Mouse (Mus musculus): ENCODE measurements around the gene Gsg1l. TPM values are rescaled to one million over a fixed set of nuclear protein-coding genes. Genes with fewer than 3 reads are reported as not detected.

Gsg1l gene
- 10.3 and 10.5 TPM in 2 replicates for polyA plus RNA-seq (2015; fragmentation: Nextera tagmentation; extraction: Ambion mirVana)

DNA sequence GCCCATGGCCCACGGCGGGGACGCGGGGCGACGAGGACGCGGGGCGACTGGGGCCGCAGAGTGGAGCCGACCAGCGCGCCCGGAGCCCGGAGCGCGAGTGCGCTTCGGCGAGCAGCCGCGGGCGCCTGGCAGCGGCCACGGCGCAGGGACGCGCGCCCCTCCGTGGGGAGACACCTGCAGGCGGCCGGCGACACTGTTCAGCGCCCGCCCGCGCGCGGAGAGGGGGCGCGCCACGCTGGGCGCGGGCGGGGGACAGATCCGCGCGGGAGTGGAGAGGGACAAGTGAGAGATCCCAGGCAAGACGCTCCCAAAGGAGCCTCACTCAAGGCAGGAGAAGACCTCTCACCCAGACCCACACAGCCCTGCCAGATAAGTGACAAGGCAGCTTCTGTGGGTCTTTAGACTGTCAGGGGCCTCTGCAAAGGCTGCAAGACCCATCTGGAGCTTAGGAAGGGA is at the start of gene Gsg1l:
Gsg1l (minus strand) TSS at position 126 of the 456 bp plus-strand sequence.
- no peaks in the 10 kb centered on the region for H3K9me3 ChIP-seq
- peaks cover 38% of the 10 kb centered on the region for H3K4me1 ChIP-seq
- peak within 1 kb of the TSS; percentile 60 for H3K4me3 ChIP-seq
- WGBS, result under 1% methylated on average over 48 of the region's 49 CpGs
- peak within 1 kb of the TSS; percentile 22 for H3K27ac ChIP-seq
- peak within 1 kb of the TSS; percentile 90 for H3K4me2 ChIP-seq
- ATAC-seq (replicated peaks), result peak; percentile 70
- no peaks in the 10 kb centered on the region for H3K36me3 ChIP-seq (replicated peaks)
- H3K27me3 ChIP-seq (replicated peaks), result peaks cover 30% of the 10 kb centered on the region; the same call in 1 of the 2 replicates
- H3K9ac ChIP-seq, result peak within 1 kb of the TSS; percentile 40

DNA sequence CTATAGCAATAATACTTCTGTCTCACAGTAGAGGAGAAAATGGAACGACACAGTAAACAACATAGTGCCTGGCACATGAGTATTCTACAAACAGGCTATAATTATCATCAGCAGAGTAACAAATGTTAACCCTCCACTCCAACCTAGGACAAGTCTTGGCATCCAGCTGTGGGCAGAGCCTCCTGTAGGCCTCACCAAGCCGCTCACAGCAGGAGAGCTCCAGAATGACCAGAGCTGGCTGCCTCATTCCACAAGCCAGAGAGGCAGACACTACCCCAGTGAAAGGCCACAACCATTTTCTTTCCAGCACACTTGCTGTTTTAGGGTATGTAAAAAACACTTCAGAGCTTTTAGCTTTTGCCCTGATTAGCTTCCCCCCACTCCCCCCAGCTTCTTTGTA is 45.5 kb upstream of the Gsg1l start:
- Histone ChIP-seq H3K9ac (no peak overlapping the region), H3K36me3 (replicated peaks) (peaks cover 20% of the 10 kb centered on the region), H3K27me3 (replicated peaks) (no peaks in the 10 kb centered on the region), H3K4me1 (no peaks in the 10 kb centered on the region), H3K4me3 (no peak overlapping the region), H3K9me3 (no peaks in the 10 kb centered on the region), H3K4me2 (no peak overlapping the region), H3K27ac (no peak overlapping the region)
- no peak for ATAC-seq (replicated peaks)
- 89% methylated on average over 2 of the region's 2 CpGs for WGBS

DNA sequence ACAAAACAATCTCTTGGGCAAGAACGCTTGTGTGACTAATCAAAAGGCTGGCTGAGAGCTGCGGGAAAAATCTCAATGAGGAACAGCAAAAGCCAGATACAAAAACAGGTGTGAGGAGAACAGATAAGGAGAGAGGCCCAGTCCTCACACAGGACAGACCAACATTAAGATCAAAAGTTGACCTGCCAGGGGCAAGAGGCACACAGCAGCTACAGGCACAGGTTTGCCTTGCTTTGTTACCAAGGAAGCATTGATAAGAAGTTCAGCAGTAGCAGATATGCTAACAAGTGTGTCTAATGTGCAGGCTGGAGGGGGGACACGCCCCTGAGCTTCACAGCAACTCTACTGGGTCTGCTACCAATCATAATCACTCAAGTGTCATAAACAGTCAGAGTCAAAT is 44.3 kb upstream of the Gsg1l start:
- no peaks in the 10 kb centered on the region for H3K9me3 ChIP-seq
- H3K36me3 ChIP-seq (replicated peaks), result peaks cover 26% of the 10 kb centered on the region
- WGBS, result 79% methylated on average over 3 of the region's 3 CpGs
- no peaks in the 10 kb centered on the region for H3K4me1 ChIP-seq
- H3K4me3 ChIP-seq, result no peak overlapping the region
- H3K27ac ChIP-seq, result no peak overlapping the region
- H3K27me3 ChIP-seq (replicated peaks), result no peaks in the 10 kb centered on the region
- H3K9ac ChIP-seq, result no peak overlapping the region
- ATAC-seq (replicated peaks), result no peak
- H3K4me2 ChIP-seq, result no peak overlapping the region

DNA sequence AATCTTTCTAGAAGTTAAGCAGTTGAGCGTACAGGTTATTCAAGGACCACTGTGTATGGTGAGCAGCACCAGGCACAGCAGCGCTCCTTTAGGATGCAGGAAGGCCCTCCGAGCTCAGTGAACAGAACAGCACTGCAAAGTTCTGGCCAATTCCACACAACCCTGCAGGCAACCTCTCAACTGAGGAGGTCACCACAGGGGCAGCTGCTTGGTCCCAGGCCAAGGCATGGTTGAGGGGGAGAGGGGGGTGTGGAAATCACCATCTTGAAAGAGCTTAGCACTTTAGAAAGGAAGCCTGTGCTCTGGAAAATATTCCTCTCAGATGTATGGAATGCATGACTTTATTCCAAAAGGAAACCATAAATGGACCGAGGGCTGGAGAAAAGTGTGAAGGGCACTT is 39.3 kb upstream of the Gsg1l start:
- Histone ChIP-seq H3K4me2 (no peak overlapping the region), H3K36me3 (replicated peaks) (peaks cover 24% of the 10 kb centered on the region), H3K4me1 (no peaks in the 10 kb centered on the region), H3K9me3 (no peaks in the 10 kb centered on the region), H3K9ac (no peak overlapping the region), H3K27me3 (replicated peaks) (no peaks in the 10 kb centered on the region), H3K27ac (no peak overlapping the region), H3K4me3 (no peak overlapping the region)
- 90% methylated on average over 4 of the region's 4 CpGs for WGBS
- ATAC-seq (replicated peaks), result no peak

DNA sequence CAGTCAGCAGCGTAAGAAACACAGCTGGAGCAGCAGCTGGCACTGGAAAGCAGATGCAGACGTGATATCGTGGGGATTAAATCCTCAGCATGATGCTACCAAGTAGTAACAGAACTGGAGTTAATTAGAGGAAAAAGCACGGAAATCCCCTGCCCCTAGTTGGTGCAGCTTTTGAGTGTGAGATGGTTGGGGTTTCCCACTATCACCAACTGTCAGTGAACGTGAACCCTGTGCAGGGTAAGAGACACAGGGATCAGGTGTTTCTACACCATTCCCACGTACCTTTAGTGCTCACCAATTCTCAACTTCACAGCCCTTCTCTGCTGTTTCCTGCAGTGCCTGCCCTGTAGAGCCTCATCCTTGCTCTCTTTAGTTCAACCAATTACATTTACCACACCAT is 37.6 kb upstream of the Gsg1l start:
- peaks cover 34% of the 10 kb centered on the region for H3K36me3 ChIP-seq (replicated peaks)

DNA sequence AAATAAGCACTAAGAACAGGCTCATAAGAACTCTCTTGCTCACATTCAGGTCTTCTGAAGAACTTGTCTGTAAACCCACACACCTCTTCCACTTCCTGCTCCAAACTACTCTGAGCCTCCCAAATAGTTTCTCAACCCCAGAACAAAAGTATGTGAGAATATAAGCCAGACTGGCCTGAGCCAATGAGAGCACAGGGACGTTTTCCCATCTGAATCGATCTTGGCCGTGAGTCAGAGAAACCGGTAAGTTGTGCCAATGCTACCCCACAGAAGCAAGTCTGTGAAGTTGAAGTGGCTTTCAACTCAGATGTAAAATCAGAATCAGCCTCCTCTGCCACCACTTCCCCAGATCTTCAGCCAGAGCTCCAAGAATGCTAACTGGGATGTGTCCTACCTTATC is 31.1 kb upstream of the Gsg1l start:
- Histone ChIP-seq H3K4me3 (no peak overlapping the region), H3K4me1 (no peaks in the 10 kb centered on the region), H3K27me3 (replicated peaks) (no peaks in the 10 kb centered on the region), H3K9ac (no peak overlapping the region), H3K4me2 (no peak overlapping the region), H3K36me3 (replicated peaks) (peaks cover 48% of the 10 kb centered on the region), H3K9me3 (no peaks in the 10 kb centered on the region), H3K27ac (no peak overlapping the region)
- no peak for ATAC-seq (replicated peaks)
- WGBS, result 85% methylated on average over 4 of the region's 4 CpGs

More for the DNA sequence above, 37.6 kb upstream of the Gsg1l start:
- WGBS, result 56% methylated on average over 6 of the region's 6 CpGs
- no peak overlapping the region for H3K9ac ChIP-seq
- no peak for ATAC-seq (replicated peaks)
- no peaks in the 10 kb centered on the region for H3K4me1 ChIP-seq
- no peaks in the 10 kb centered on the region for H3K27me3 ChIP-seq (replicated peaks)
- H3K27ac ChIP-seq, result no peak overlapping the region
- H3K4me3 ChIP-seq, result no peak overlapping the region
- H3K9me3 ChIP-seq, result no peaks in the 10 kb centered on the region
- no peak overlapping the region for H3K4me2 ChIP-seq

DNA sequence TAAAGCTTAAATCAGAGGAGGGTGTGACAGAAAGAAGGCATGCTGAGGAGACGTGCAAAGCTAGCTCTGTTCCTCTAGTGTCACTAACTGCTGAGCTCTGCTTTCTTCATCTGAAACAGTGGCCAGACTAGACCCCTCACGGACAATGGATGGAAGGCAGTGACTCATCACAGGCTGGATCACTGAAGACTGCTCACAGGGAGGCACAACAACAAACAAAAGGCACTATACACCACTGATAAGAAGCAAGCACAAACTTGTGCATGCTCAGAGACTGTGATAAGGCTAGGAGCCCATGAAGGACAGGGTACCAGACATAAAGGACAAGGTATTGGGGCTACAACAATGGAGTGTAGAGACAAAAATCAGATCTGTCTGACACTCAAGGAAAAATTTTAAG is 29.0 kb upstream of the Gsg1l start:
- Histone ChIP-seq H3K9ac (no peak overlapping the region), H3K4me3 (no peak overlapping the region), H3K36me3 (replicated peaks) (peaks cover 69% of the 10 kb centered on the region), H3K27ac (no peak overlapping the region), H3K27me3 (replicated peaks) (no peaks in the 10 kb centered on the region), H3K9me3 (no peaks in the 10 kb centered on the region), H3K4me2 (no peak overlapping the region), H3K4me1 (no peaks in the 10 kb centered on the region)
- whole genome bisulfite sequencing, result 80% methylated on average over 2 of the region's 2 CpGs
- ATAC-seq (replicated peaks), result no peak

DNA sequence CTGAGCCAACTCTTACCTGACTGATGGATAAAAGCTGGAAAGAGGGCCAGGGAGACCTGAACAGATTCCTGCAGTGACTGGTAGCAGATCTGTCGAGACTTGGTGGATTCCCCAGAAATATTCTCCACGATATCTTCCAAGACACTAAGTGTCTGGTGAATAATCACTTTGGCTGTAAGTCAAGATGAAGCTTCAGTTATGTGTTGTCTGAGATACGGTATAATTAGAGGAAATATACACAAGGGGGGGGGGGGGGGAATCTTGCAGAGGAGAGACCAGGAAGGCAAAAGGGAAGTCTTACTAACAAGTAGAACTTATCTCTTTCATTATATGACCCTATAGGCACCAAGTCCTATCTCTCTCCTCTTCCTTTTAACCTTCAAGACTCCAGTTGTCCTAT is 27.7 kb upstream of the Gsg1l start:
- Histone ChIP-seq H3K9me3 (no peaks in the 10 kb centered on the region), H3K36me3 (replicated peaks) (peaks cover 59% of the 10 kb centered on the region), H3K4me2 (no peak overlapping the region), H3K27ac (no peak overlapping the region), H3K4me3 (no peak overlapping the region), H3K27me3 (replicated peaks) (no peaks in the 10 kb centered on the region), H3K9ac (no peak overlapping the region), H3K4me1 (no peaks in the 10 kb centered on the region)
- ATAC-seq (replicated peaks), result no peak
- WGBS, result 90% methylated on average over 3 of the region's 3 CpGs

DNA sequence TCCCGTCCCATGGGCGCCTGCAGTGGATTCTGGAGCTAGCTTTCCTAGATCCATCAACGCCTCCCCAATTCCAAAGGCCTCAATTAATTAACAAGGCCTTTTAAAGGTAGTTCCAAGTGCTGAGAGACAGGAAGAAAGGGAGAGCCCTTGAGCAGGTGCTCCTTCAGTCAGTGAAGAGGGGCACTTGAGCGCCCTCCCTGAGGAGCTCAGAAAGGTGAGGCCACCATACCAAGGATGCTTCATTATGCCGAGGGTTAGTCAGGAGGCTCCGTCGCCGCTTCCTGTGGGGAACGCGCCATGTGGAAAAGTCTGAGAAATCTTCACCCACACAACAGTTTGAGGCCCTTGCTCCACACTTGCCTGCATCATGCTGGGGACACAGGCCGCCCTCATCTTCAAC is 18.2 kb upstream of the Gsg1l start:
- no peak overlapping the region for H3K4me2 ChIP-seq
- no peak for ATAC-seq (replicated peaks)
- no peaks in the 10 kb centered on the region for H3K9me3 ChIP-seq

DNA sequence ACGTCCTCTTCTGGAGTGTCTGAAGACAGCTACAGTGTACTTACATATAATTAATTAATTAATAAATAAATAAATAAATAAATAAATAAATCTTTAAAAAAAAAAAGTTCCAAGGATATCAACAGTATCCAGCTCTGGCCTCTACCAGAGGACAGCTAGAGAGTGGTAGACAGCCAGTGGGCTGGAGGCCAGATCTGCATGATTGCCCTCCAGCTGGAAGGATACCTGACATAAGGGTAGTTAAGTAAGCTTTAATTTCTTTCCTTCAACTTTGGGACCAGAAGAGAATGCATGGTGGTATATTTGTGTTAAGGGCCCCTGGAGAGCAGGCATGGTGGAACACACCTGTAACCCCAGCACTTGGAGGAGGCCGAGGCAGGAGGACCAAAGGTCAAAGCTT is 17.6 kb upstream of the Gsg1l start:
- H3K9me3 ChIP-seq, result no peaks in the 10 kb centered on the region
- H3K27me3 ChIP-seq (replicated peaks), result no peaks in the 10 kb centered on the region
- no peak overlapping the region for H3K9ac ChIP-seq
- no peak overlapping the region for H3K4me2 ChIP-seq
- H3K27ac ChIP-seq, result no peak overlapping the region
- WGBS, result 89% methylated on average over 2 of the region's 2 CpGs
- no peak overlapping the region for H3K4me3 ChIP-seq
- H3K36me3 ChIP-seq (replicated peaks), result peaks cover 37% of the 10 kb centered on the region
- ATAC-seq (replicated peaks), result no peak
- H3K4me1 ChIP-seq, result no peaks in the 10 kb centered on the region

More for the DNA sequence above, 18.2 kb upstream of the Gsg1l start:
- Histone ChIP-seq H3K4me1 (no peaks in the 10 kb centered on the region), H3K27ac (no peak overlapping the region), H3K4me3 (no peak overlapping the region), H3K27me3 (replicated peaks) (no peaks in the 10 kb centered on the region), H3K9ac (no peak overlapping the region), H3K36me3 (replicated peaks) (peaks cover 38% of the 10 kb centered on the region)
- WGBS, result 97% methylated on average over 11 of the region's 11 CpGs

DNA sequence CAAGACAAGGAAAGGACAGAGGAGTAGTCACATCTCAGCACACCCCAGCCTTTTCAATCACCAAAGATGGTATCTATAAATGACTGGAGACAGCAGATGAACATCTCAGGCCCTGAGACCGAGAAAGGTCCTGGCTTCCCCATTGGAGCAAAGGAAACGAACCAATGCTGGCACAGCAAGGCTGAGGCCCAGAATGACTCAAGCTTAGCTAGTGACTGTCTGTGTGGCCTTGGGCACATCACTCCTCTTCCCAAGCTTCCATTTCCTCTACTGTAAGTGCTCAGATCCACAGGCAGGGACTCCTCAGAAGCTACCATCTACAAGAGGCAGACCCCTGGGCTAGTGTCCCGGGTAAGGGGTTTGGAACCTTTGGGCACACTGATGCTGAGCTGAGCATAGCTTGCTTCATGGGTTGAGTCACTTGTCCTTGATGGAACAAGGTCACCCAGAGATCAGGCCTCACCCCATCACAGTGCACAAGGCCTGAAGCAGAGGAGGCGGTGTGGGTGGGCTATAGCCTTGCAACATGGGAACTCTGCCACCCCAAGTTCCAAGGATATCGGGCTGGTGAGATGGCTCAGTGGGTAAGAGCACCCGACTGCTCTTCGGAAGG is 17.1 kb upstream of the Gsg1l start:
- Histone ChIP-seq H3K4me2 (no peak overlapping the region), H3K9me3 (no peaks in the 10 kb centered on the region), H3K4me1 (no peaks in the 10 kb centered on the region), H3K27me3 (replicated peaks) (no peaks in the 10 kb centered on the region), H3K27ac (no peak overlapping the region), H3K36me3 (replicated peaks) (peaks cover 32% of the 10 kb centered on the region), H3K9ac (no peak overlapping the region), H3K4me3 (no peak overlapping the region)
- 97% methylated on average over 7 of the region's 7 CpGs for WGBS
- no peak for ATAC-seq (replicated peaks)

DNA sequence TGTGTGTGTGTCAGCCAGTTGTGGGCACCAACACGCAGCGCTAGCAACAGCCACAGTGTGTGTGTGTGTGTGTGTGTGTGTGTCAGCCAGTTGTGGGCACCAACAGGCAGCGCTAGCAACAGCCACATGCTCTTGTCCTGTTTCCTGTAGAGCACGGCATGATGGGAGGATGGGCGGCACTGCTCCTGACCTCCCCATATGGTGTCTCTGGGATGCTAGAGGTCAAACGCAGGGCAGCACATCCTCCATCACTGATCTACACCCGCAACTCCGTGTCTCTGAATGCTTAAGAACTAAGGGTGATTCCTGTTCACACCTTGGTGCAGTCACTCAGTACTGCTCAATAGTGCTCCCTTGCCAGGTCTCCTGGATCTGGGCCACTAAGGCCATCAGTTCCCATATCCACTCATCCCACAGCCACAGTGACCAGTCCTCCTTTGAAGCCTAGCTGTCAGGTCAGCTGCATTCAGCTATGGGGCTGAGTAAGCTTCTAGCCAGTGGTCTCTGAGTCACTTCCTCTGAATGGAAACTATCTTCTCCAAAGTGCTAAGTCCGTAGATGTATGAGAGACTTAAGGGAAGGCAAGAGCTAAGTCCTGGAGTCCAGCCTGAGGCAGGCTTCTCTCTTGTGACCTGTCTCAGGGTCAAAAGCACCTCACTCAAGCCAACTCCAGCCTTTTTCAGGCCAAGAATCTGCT is 15.2 kb upstream of the Gsg1l start:
- Histone ChIP-seq H3K9ac (no peak overlapping the region), H3K4me3 (no peak overlapping the region), H3K4me1 (no peaks in the 10 kb centered on the region), H3K27me3 (replicated peaks) (no peaks in the 10 kb centered on the region), H3K9me3 (no peaks in the 10 kb centered on the region), H3K4me2 (no peak overlapping the region), H3K27ac (no peak overlapping the region), H3K36me3 (replicated peaks) (peaks cover 26% of the 10 kb centered on the region)
- no peak for ATAC-seq (replicated peaks)
- 90% methylated on average over 7 of the region's 9 CpGs for WGBS

DNA sequence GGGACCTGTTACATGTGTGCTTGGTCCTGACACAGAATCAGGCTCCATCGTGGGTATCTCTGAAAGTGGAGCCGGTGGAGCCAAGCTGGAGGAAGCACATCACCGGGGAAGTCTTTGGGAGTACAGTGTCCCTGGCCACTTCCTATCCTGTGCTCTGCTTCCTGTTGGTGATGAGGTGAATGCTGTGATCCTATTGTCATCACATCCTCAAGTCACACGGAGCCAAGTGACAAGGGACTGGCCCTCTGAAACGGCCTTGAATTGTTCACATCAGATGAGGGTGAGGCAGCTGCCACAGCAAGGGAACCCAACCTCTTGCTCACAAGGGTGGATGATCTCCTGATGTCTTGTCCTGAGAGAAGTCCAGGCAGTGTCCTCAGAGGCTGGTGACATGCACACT is 14.4 kb upstream of the Gsg1l start:
- no peak overlapping the region for H3K4me3 ChIP-seq
- no peak overlapping the region for H3K9ac ChIP-seq
- no peak for ATAC-seq (replicated peaks)
- H3K27ac ChIP-seq, result no peak overlapping the region
- H3K4me1 ChIP-seq, result no peaks in the 10 kb centered on the region
- 90% methylated on average over 5 of the region's 5 CpGs for WGBS
- no peaks in the 10 kb centered on the region for H3K9me3 ChIP-seq
- H3K27me3 ChIP-seq (replicated peaks), result no peaks in the 10 kb centered on the region
- peaks cover 21% of the 10 kb centered on the region for H3K36me3 ChIP-seq (replicated peaks)
- H3K4me2 ChIP-seq, result no peak overlapping the region
